Mouse (Mus musculus): ENCODE data around the gene Fam131c. TPM values are rescaled to one million over a fixed set of nuclear protein-coding genes. Genes with fewer than 3 reads are reported as not detected.

Gene Fam131c
- polyA plus RNA-seq, 1 experiment from 2014 or later = 42.5 TPM

GRCm38 (mm10) chr4:141337986-141338385 lies 30.0 kb upstream of the Fam131c start:
- no peak for ATAC-seq (ENCODE audit: low FRiP score)
- H3K27ac ChIP-seq (replicated peaks) = no peak overlapping the region
- WGBS = 20% methylated on average over 6 of the region's 6 CpGs
- H3K27me3 ChIP-seq (replicated peaks) = no peaks in the 10 kb centered on the region
- H3K4me2 ChIP-seq = no peak overlapping the region
- no peak overlapping the region for H3K9ac ChIP-seq (replicated peaks)
- no peaks in the 10 kb centered on the region for H3K36me3 ChIP-seq
- H3K4me1 ChIP-seq = peaks cover 31% of the 10 kb centered on the region
- no peak overlapping the region for H3K4me3 ChIP-seq (replicated peaks)
- no peaks in the 10 kb centered on the region for H3K9me3 ChIP-seq (replicated peaks)

GRCm38 (mm10) chr4:141338853-141339252 lies 29.2 kb upstream of the Fam131c start:
- no peaks in the 10 kb centered on the region for H3K36me3 ChIP-seq
- WGBS = 40% methylated on average over 1 of the region's 1 CpGs
- H3K27ac ChIP-seq (replicated peaks) = no peak overlapping the region
- peaks cover 31% of the 10 kb centered on the region for H3K4me1 ChIP-seq
- no peaks in the 10 kb centered on the region for H3K9me3 ChIP-seq (replicated peaks)
- no peak overlapping the region for H3K4me3 ChIP-seq (replicated peaks)
- no peak overlapping the region for H3K9ac ChIP-seq (replicated peaks)
- ATAC-seq (ENCODE audit: low FRiP score) = no peak
- H3K27me3 ChIP-seq (replicated peaks) = no peaks in the 10 kb centered on the region
- no peak overlapping the region for H3K4me2 ChIP-seq

GRCm38 (mm10) chr4:141341477-141341876 lies 26.5 kb upstream of the Fam131c start:
- ATAC-seq (ENCODE audit: low FRiP score) = no peak
- peaks cover 12% of the 10 kb centered on the region for H3K4me1 ChIP-seq
- H3K4me3 ChIP-seq (replicated peaks) = no peak overlapping the region
- no peaks in the 10 kb centered on the region for H3K9me3 ChIP-seq (replicated peaks)
- H3K27ac ChIP-seq (replicated peaks) = no peak overlapping the region
- H3K9ac ChIP-seq (replicated peaks) = no peak overlapping the region
- no peaks in the 10 kb centered on the region for H3K27me3 ChIP-seq (replicated peaks)
- WGBS = 78% methylated on average over 7 of the region's 7 CpGs
- no peaks in the 10 kb centered on the region for H3K36me3 ChIP-seq
- H3K4me2 ChIP-seq = no peak overlapping the region

- H3K27ac ChIP-seq (replicated peaks) = no peak overlapping the region
- ATAC-seq (ENCODE audit: low FRiP score) = no peak
- WGBS = 65% methylated on average over 7 of the region's 7 CpGs
These were observed 24.5 kb upstream of the Fam131c start for GRCm38 (mm10) chr4:141343515-141343914.

GRCm38 (mm10) chr4:141345219-141345618 lies 22.8 kb upstream of the Fam131c start:
- Histone ChIP-seq H3K9ac (replicated peaks) (no peak overlapping the region), H3K4me2 (no peak overlapping the region), H3K9me3 (replicated peaks) (no peaks in the 10 kb centered on the region), H3K4me3 (replicated peaks) (no peak overlapping the region), H3K36me3 (no peaks in the 10 kb centered on the region), H3K27me3 (replicated peaks) (no peaks in the 10 kb centered on the region), H3K27ac (replicated peaks) (no peak overlapping the region), H3K4me1 (no peaks in the 10 kb centered on the region)
- 88% methylated on average over 12 of the region's 12 CpGs for WGBS
- ATAC-seq (ENCODE audit: low FRiP score) = no peak

More at GRCm38 (mm10) chr4:141343515-141343914, 24.5 kb upstream of the Fam131c start:
- Histone ChIP-seq H3K9me3 (replicated peaks) (no peaks in the 10 kb centered on the region), H3K4me2 (no peak overlapping the region), H3K9ac (replicated peaks) (no peak overlapping the region), H3K27me3 (replicated peaks) (no peaks in the 10 kb centered on the region), H3K36me3 (no peaks in the 10 kb centered on the region), H3K4me3 (replicated peaks) (no peak overlapping the region), H3K4me1 (peaks cover 4% of the 10 kb centered on the region)

GRCm38 (mm10) chr4:141347365-141347797 lies 20.6 kb upstream of the Fam131c start:
- H3K4me3 ChIP-seq (replicated peaks) = no peak overlapping the region
- ATAC-seq (ENCODE audit: low FRiP score) = no peak
- H3K27me3 ChIP-seq (replicated peaks) = no peaks in the 10 kb centered on the region
- 68% methylated on average over 8 of the region's 8 CpGs for whole genome bisulfite sequencing
- no peaks in the 10 kb centered on the region for H3K4me1 ChIP-seq
- H3K27ac ChIP-seq (replicated peaks) = no peak overlapping the region
- H3K4me2 ChIP-seq = no peak overlapping the region
- H3K36me3 ChIP-seq = no peaks in the 10 kb centered on the region
- no peaks in the 10 kb centered on the region for H3K9me3 ChIP-seq (replicated peaks)
- H3K9ac ChIP-seq (replicated peaks) = no peak overlapping the region

GRCm38 (mm10) chr4:141348616-141349015 lies 19.4 kb upstream of the Fam131c start:
- no peak overlapping the region for H3K9ac ChIP-seq (replicated peaks)
- H3K4me2 ChIP-seq = no peak overlapping the region
- no peak overlapping the region for H3K27ac ChIP-seq (replicated peaks)
- no peaks in the 10 kb centered on the region for H3K4me1 ChIP-seq
- H3K27me3 ChIP-seq (replicated peaks) = no peaks in the 10 kb centered on the region
- H3K9me3 ChIP-seq (replicated peaks) = no peaks in the 10 kb centered on the region
- H3K4me3 ChIP-seq (replicated peaks) = no peak overlapping the region
- ATAC-seq (ENCODE audit: low FRiP score) = no peak
- 77% methylated on average over 11 of the region's 11 CpGs for WGBS
- H3K36me3 ChIP-seq = no peaks in the 10 kb centered on the region

- Histone ChIP-seq H3K36me3 (no peaks in the 10 kb centered on the region), H3K9ac (replicated peaks) (no peak overlapping the region), H3K27me3 (replicated peaks) (no peaks in the 10 kb centered on the region), H3K27ac (replicated peaks) (no peak overlapping the region), H3K9me3 (replicated peaks) (no peaks in the 10 kb centered on the region), H3K4me3 (replicated peaks) (no peak overlapping the region), H3K4me2 (no peak overlapping the region), H3K4me1 (no peaks in the 10 kb centered on the region)
- 88% methylated on average over 12 of the region's 12 CpGs for WGBS
- ATAC-seq (ENCODE audit: low FRiP score) = no peak
These were observed 18.0 kb upstream of the Fam131c start for GRCm38 (mm10) chr4:141350015-141350414.

GRCm38 (mm10) chr4:141351972-141352371 lies 16.0 kb upstream of the Fam131c start:
- no peak overlapping the region for H3K4me3 ChIP-seq (replicated peaks)
- no peak overlapping the region for H3K9ac ChIP-seq (replicated peaks)
- 63% methylated on average over 7 of the region's 7 CpGs for WGBS
- no peaks in the 10 kb centered on the region for H3K4me1 ChIP-seq
- H3K36me3 ChIP-seq = no peaks in the 10 kb centered on the region
- ATAC-seq (ENCODE audit: low FRiP score) = no peak
- H3K27ac ChIP-seq (replicated peaks) = no peak overlapping the region
- no peak overlapping the region for H3K4me2 ChIP-seq
- no peaks in the 10 kb centered on the region for H3K9me3 ChIP-seq (replicated peaks)
- H3K27me3 ChIP-seq (replicated peaks) = no peaks in the 10 kb centered on the region

GRCm38 (mm10) chr4:141352986-141353385 lies 15.0 kb upstream of the Fam131c start:
- Histone ChIP-seq H3K27ac (replicated peaks) (no peak overlapping the region), H3K27me3 (replicated peaks) (no peaks in the 10 kb centered on the region), H3K4me1 (no peaks in the 10 kb centered on the region), H3K9ac (replicated peaks) (no peak overlapping the region), H3K4me2 (no peak overlapping the region), H3K4me3 (replicated peaks) (no peak overlapping the region), H3K9me3 (replicated peaks) (no peaks in the 10 kb centered on the region), H3K36me3 (no peaks in the 10 kb centered on the region)
- no peak for ATAC-seq (ENCODE audit: low FRiP score)
- WGBS = 83% methylated on average over 5 of the region's 5 CpGs

GRCm38 (mm10) chr4:141353868-141354267 lies 14.2 kb upstream of the Fam131c start:
- 66% methylated on average over 8 of the region's 8 CpGs for WGBS
- H3K27ac ChIP-seq (replicated peaks) = no peak overlapping the region
- ATAC-seq (ENCODE audit: low FRiP score) = no peak
- no peaks in the 10 kb centered on the region for H3K36me3 ChIP-seq
- H3K9me3 ChIP-seq (replicated peaks) = no peaks in the 10 kb centered on the region
- H3K4me3 ChIP-seq (replicated peaks) = no peak overlapping the region
- H3K27me3 ChIP-seq (replicated peaks) = no peaks in the 10 kb centered on the region
- H3K4me2 ChIP-seq = no peak overlapping the region
- H3K4me1 ChIP-seq = no peaks in the 10 kb centered on the region
- no peak overlapping the region for H3K9ac ChIP-seq (replicated peaks)

- ATAC-seq (ENCODE audit: low FRiP score) = no peak
- H3K27me3 ChIP-seq (replicated peaks) = no peaks in the 10 kb centered on the region
- H3K4me2 ChIP-seq = no peak overlapping the region
- no peaks in the 10 kb centered on the region for H3K36me3 ChIP-seq
- peaks cover 4% of the 10 kb centered on the region for H3K4me1 ChIP-seq
- H3K27ac ChIP-seq (replicated peaks) = no peak overlapping the region
- no peaks in the 10 kb centered on the region for H3K9me3 ChIP-seq (replicated peaks)
- no peak overlapping the region for H3K9ac ChIP-seq (replicated peaks)
- H3K4me3 ChIP-seq (replicated peaks) = no peak overlapping the region
These were observed 10.2 kb upstream of the Fam131c start for GRCm38 (mm10) chr4:141357811-141358210.

GRCm38 (mm10) chr4:141359222-141359621 lies 8.8 kb upstream of the Fam131c start:
- Histone ChIP-seq H3K27ac (replicated peaks) (no peak overlapping the region), H3K9me3 (replicated peaks) (no peaks in the 10 kb centered on the region), H3K36me3 (no peaks in the 10 kb centered on the region), H3K4me3 (replicated peaks) (no peak overlapping the region), H3K27me3 (replicated peaks) (peaks cover 3% of the 10 kb centered on the region; the same call in 1 of the 2 replicates), H3K4me1 (peaks cover 8% of the 10 kb centered on the region), H3K4me2 (no peak overlapping the region), H3K9ac (replicated peaks) (no peak overlapping the region)
- ATAC-seq (ENCODE audit: low FRiP score) = no peak
- WGBS = 87% methylated on average over 6 of the region's 6 CpGs

Data from neural tube, embryonic 15.5 days (tissue).